Mouse (Mus musculus): Measurements from ENCODE around the gene Rgs1.

GRCm38 (mm10) chr1:144267471-144268470 is 18.7 kb upstream of the Rgs1 start:
- no peak for TF ChIP-seq POLR2A (IDR thresholded peaks at IDR 0.05; ENCODE audit: low read depth, low read length)
- TF ChIP-seq CTCF (IDR thresholded peaks at IDR 0.05; ENCODE audit: extremely low read depth, insufficient read length, insufficient replicate concordance, low read depth, low read length): no peak
